Mouse (Mus musculus) skeletal muscle tissue, adult 2 months (tissue): ENCODE data around the gene Xlr3a.
"Not testable (repeated sequence)": the region's sequence is repeated elsewhere in the genome, so short reads cannot be mapped to it uniquely, and the experiment has no call there.

Source experiments
- DNase-seq: peaks from one replicate; pipeline ENCODE4 v3.0.0-alpha.2; 2012; ENCODE audit warnings: low read depth, low spot score

Xlr3a gene

GRCm38 (mm10) chrX:73096941-73097508, at the start of gene Xlr3a:
Gene Xlr3a, minus strand, starts transcription at chrX:73097095.
- peak; percentile 0 for DNase-seq

- DNase-seq: not testable (repeated sequence)
Measured at GRCm38 (mm10) chrX:73143218-73143618, 46.3 kb upstream of the Xlr3a start.

- DNase-seq: not testable (repeated sequence)
Measured at GRCm38 (mm10) chrX:73122859-73123829, 26.2 kb upstream of the Xlr3a start.

GRCm38 (mm10) chrX:73116747-73117146, 19.9 kb upstream of the Xlr3a start, which contains the start of gene Gm14685:
Gene Gm14685, plus strand, starts transcription at chrX:73117047.
- not testable (repeated sequence) for DNase-seq

DNA sequence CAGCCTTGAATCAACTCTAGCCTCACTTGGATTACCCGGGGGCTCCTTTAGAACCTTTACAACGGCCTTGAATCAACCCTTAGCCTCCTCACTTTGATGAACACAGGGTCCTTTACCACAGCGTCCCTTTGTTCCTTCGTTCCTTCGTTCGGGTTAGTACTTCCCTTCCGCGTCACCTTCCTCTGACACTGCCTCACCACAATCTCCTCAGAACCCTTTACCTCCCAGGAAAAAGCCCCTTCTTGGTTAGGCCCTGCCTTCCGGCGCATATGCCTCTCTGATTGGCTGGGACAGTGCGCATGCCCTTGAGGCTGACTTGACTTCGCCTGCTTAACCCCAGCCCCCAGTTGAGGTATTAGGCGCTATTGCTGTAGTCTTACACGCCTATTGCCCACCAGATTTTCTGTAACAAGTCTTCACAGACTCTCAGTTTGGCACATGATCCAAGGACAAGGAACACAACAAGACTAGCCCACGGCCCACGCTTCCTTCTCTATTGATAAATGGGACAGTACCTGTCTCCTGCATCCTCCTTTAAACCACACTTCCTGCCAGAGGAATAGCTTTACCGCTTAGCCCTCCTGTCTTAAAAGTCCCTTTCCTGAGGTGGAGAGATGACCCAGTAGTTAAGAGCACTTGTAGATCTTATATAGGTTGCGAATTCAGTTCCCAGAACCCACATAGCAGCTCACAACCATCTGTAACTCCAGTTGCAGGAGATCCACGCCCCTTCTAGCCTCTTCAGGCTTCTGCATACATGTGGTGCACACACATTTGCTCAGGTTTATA, 14.4 kb downstream of the Xlr3a start, which contains the start of gene Xlr4a:
Gene Xlr4a (minus strand): TSS at position 212 of the 789 bp plus-strand sequence.
- DNase-seq: not testable (repeated sequence)

GRCm38 (mm10) chrX:73066765-73067312, 30.1 kb downstream of the Xlr3a start:
- DNase-seq: not testable (repeated sequence)

DNA sequence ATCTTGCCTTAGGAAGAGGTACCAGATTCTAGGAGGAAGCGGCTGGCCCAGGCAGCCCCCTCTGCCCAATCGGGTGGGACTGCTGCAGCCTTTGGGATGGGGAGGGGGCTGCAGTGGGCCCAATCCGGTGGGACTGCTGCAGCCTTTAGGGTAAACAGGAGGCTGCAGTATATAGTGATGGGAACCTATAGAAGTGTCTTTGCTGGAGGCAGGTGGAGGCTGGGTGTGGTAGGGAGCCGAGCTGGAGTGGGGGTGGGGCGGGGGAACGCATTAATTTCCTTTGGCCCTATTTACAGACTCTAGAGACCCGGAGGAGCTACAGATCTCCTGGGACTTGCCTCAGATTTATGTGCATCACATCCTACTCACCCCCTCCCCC, 32.5 kb downstream of the Xlr3a start, which contains the start of gene Pnma3:
Gene Pnma3 (plus strand): TSS at position 373 of the 379 bp plus-strand sequence.
- no peak for DNase-seq

- DNase-seq: no peak
Measured at GRCm38 (mm10) chrX:73063512-73064414, 33.1 kb downstream of the Xlr3a start.

GRCm38 (mm10) chrX:73062323-73062722, 34.6 kb downstream of the Xlr3a start:
- DNase-seq: no peak

GRCm38 (mm10) chrX:73061528-73061927, 35.4 kb downstream of the Xlr3a start:
- no peak for DNase-seq

- peak; percentile 91 for DNase-seq
Measured at GRCm38 (mm10) chrX:73053860-73054563, 42.9 kb downstream of the Xlr3a start.

DNA sequence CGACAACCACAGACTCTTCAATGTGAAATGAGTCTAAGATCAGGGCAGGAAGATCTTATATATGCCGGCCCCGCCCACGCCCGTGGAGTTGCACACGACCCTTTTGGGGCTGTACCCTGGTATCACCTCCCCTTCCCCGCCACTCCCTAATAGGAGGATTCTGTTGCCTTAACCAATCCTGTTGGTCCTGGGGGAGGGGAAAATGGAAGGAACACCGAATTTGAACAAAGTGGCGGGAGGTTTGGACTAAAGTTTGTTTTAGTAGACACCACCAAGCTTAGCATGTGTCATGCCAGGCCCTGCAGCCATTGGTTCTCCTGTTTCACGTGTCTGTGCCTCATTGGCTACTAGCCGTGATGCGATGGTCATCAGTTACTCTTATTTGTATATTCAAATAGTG, 57.2 kb downstream of the Xlr3a start:
- DNase-seq: no peak

DNA sequence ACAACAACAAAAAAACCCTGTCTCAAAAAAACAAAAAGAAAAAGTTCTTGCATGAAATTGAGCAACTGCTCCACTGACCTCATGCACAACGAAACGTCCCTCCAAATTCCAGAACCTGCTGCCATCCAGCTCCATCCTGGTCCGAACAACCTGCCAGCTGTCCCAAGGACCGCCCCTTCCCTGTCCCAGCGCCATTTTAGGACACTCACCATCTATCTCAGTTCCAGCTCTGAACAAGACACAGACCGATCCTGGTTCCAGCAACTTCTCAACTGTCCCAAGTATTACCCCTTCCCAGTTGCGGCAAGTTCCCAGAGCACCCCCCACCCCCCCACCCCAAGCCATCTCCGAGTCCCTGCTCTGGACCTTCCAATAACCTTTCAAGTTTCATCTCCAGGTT, 58.1 kb downstream of the Xlr3a start:
- no peak for DNase-seq

- no peak for DNase-seq
Measured at GRCm38 (mm10) chrX:73037003-73037402, 59.9 kb downstream of the Xlr3a start, which contains the start of gene Pnma5. Gene Pnma5, minus strand, starts transcription at chrX:73037103.
